Mouse (Mus musculus): ENCODE data around the gene Fabp7.

Fabp7 gene

GRCm38 (mm10) chr10:57799486-57799885 lies 14.8 kb downstream of the Fabp7 start:
- DNase-seq (ENCODE audit: low read depth, low spot score), result no peak

- DNase-seq (ENCODE audit: low read depth, low spot score), result no peak
Observed at GRCm38 (mm10) chr10:57807754-57808153, 23.1 kb downstream of the Fabp7 start.

- no peak for DNase-seq (ENCODE audit: low read depth, low spot score)
Observed at GRCm38 (mm10) chr10:57812161-57812856, 27.6 kb downstream of the Fabp7 start.

GRCm38 (mm10) chr10:57814295-57814694 lies 29.6 kb downstream of the Fabp7 start:
- DNase-seq (ENCODE audit: low read depth, low spot score), result no peak

GRCm38 (mm10) chr10:57815869-57816268 lies 31.2 kb downstream of the Fabp7 start:
- no peak for DNase-seq (ENCODE audit: low read depth, low spot score)

- DNase-seq (ENCODE audit: low read depth, low spot score), result no peak
Observed at GRCm38 (mm10) chr10:57819209-57819608, 34.5 kb downstream of the Fabp7 start.

- DNase-seq (ENCODE audit: low read depth, low spot score), result no peak
Observed at GRCm38 (mm10) chr10:57822473-57822872, 37.8 kb downstream of the Fabp7 start.

- no peak for DNase-seq (ENCODE audit: low read depth, low spot score)
Observed at GRCm38 (mm10) chr10:57828649-57829048, 44.0 kb downstream of the Fabp7 start.

- DNase-seq (ENCODE audit: low read depth, low spot score), result no peak
Observed at GRCm38 (mm10) chr10:57829621-57830020, 44.9 kb downstream of the Fabp7 start.

- DNase-seq (ENCODE audit: low read depth, low spot score), result no peak
Observed at GRCm38 (mm10) chr10:57835094-57835493, 50.4 kb downstream of the Fabp7 start.

GRCm38 (mm10) chr10:57835982-57836381 lies 51.3 kb downstream of the Fabp7 start:
- DNase-seq (ENCODE audit: low read depth, low spot score), result no peak
